Mouse (Mus musculus) cerebellum, adult 11-12 months (tissue): Measurements from ENCODE around the gene Fam120c.
"Not testable (repeated sequence)": the region's sequence is repeated elsewhere in the genome, so short reads cannot be mapped to it uniquely, and the experiment has no call there.

Experiments used
- DNase-seq: peaks from one replicate; pipeline ENCODE4 v3.0.0; 2022

Gene Fam120c

GRCm38 (mm10) chrX:151343761-151344500, at the start of gene Fam120c:
TSS of gene Fam120c (plus strand) at chrX:151344175.
- DNase-seq = peak; percentile 85

- no peak for DNase-seq
These were observed 45.6 kb upstream of the Fam120c start for GRCm38 (mm10) chrX:151298329-151298728.

- DNase-seq = no peak
These were observed 30.2 kb upstream of the Fam120c start for GRCm38 (mm10) chrX:151313732-151314131.

GRCm38 (mm10) chrX:151333615-151334014, 10.4 kb upstream of the Fam120c start:
- no peak for DNase-seq

- DNase-seq = peak; percentile 6
These were observed 6.2 kb upstream of the Fam120c start for GRCm38 (mm10) chrX:151337804-151338203.

- DNase-seq = peak; percentile 75
These were observed 568 bp downstream of the Fam120c start for GRCm38 (mm10) chrX:151344501-151344984.

- peak; percentile 29 for DNase-seq
These were observed 1.6 kb downstream of the Fam120c start for GRCm38 (mm10) chrX:151345333-151346125.

GRCm38 (mm10) chrX:151347278-151347677, 3.3 kb downstream of the Fam120c start:
- no peak for DNase-seq

GRCm38 (mm10) chrX:151349322-151349721, 5.3 kb downstream of the Fam120c start:
- DNase-seq = no peak

- peak; percentile 43 for DNase-seq
These were observed 74.8 kb downstream of the Fam120c start for GRCm38 (mm10) chrX:151418801-151419200.

- DNase-seq = no peak
These were observed 76.8 kb downstream of the Fam120c start for GRCm38 (mm10) chrX:151420791-151421190.

- DNase-seq = no peak
These were observed 99.7 kb downstream of the Fam120c start for GRCm38 (mm10) chrX:151443637-151444036.

GRCm38 (mm10) chrX:151444189-151444588, 100.2 kb downstream of the Fam120c start:
- no peak for DNase-seq

- no peak for DNase-seq
These were observed 144.2 kb downstream of the Fam120c start for GRCm38 (mm10) chrX:151488128-151488527.

GRCm38 (mm10) chrX:151493269-151493668, 149.3 kb downstream of the Fam120c start:
- DNase-seq = not testable (repeated sequence)

GRCm38 (mm10) chrX:151496596-151496995, 152.6 kb downstream of the Fam120c start:
- DNase-seq = no peak

GRCm38 (mm10) chrX:151508536-151508935, 164.6 kb downstream of the Fam120c start:
- DNase-seq = no peak

GRCm38 (mm10) chrX:151509906-151510305, 165.9 kb downstream of the Fam120c start:
- DNase-seq = no peak

- no peak for DNase-seq
These were observed 169.1 kb downstream of the Fam120c start for GRCm38 (mm10) chrX:151513066-151513465.

- DNase-seq = no peak
These were observed 169.7 kb downstream of the Fam120c start for GRCm38 (mm10) chrX:151513694-151514093.

GRCm38 (mm10) chrX:151518181-151518580, 174.2 kb downstream of the Fam120c start:
- no peak for DNase-seq

- DNase-seq = no peak
These were observed 176.1 kb downstream of the Fam120c start for GRCm38 (mm10) chrX:151520127-151520457.

- peak; percentile 97 for DNase-seq
These were observed 176.7 kb downstream of the Fam120c start, which contains the start of gene Phf8 for GRCm38 (mm10) chrX:151520458-151521322. TSS of gene Phf8 (plus strand) at chrX:151520672.
